Mouse (Mus musculus): ENCODE data around the gene Apol7e. TPM values are rescaled to one million over a fixed set of nuclear protein-coding genes. Genes with fewer than 3 reads are reported as not detected.
A peak's percentile ranks its signal among the peaks of the same experiment; 100 is the strongest.
"Not testable (repeated sequence)": the region's sequence is repeated elsewhere in the genome, so short reads cannot be mapped to it uniquely, and the experiment has no call there.

Gene Apol7e
- total RNA-seq (2021) = under 1 TPM in 1 of 2 experiments, not detected in 1; 0.28 TPM
- long read RNA-seq, experiment 1 = 0 reads
- long read RNA-seq, experiment 2 = 0 reads

GRCm38 (mm10) chr15:77698656-77699055 is at the start of gene Apol7e:
Gene Apol7e, plus strand, starts transcription at chr15:77698857.
- DNase-seq = not testable (repeated sequence)

- DNase-seq = not testable (repeated sequence)
Measured at GRCm38 (mm10) chr15:77651143-77651542, 47.5 kb upstream of the Apol7e start.

- DNase-seq = not testable (repeated sequence)
Measured at GRCm38 (mm10) chr15:77659773-77660172, 38.9 kb upstream of the Apol7e start.

GRCm38 (mm10) chr15:77661841-77662240 is 36.8 kb upstream of the Apol7e start:
- DNase-seq = peak in 1 of 2 experiments; percentile 1

- not testable (repeated sequence) for DNase-seq
Measured at GRCm38 (mm10) chr15:77674081-77674480, 24.6 kb upstream of the Apol7e start.

- peak; percentile 18 to 69 for DNase-seq
Measured at GRCm38 (mm10) chr15:77683944-77684343, 14.7 kb upstream of the Apol7e start.

GRCm38 (mm10) chr15:77691532-77692311 is 6.9 kb upstream of the Apol7e start:
- DNase-seq = not testable (repeated sequence)

- DNase-seq = peak; percentile 12 to 37
Measured at GRCm38 (mm10) chr15:77694687-77695295, 3.9 kb upstream of the Apol7e start.

- not testable (repeated sequence) for DNase-seq
Measured at GRCm38 (mm10) chr15:77705306-77705705, 6.6 kb downstream of the Apol7e start.

GRCm38 (mm10) chr15:77708936-77709335 is 10.3 kb downstream of the Apol7e start:
- peak in 1 of 2 experiments; percentile 6 for DNase-seq

- DNase-seq = not testable (repeated sequence)
Measured at GRCm38 (mm10) chr15:77718240-77718639, 19.6 kb downstream of the Apol7e start.

- not testable (repeated sequence) for DNase-seq
Measured at GRCm38 (mm10) chr15:77721509-77721908, 22.9 kb downstream of the Apol7e start.

GRCm38 (mm10) chr15:77724208-77724911 is 25.7 kb downstream of the Apol7e start:
- DNase-seq = not testable (repeated sequence)

- peak; percentile 42 to 56 for DNase-seq
Measured at GRCm38 (mm10) chr15:77725393-77726020, 26.9 kb downstream of the Apol7e start.

GRCm38 (mm10) chr15:77727139-77727538 is 28.5 kb downstream of the Apol7e start:
- DNase-seq = not testable (repeated sequence)

- not testable (repeated sequence) for DNase-seq
Measured at GRCm38 (mm10) chr15:77727745-77728144, 29.1 kb downstream of the Apol7e start.

GRCm38 (mm10) chr15:77728739-77729138 is 30.1 kb downstream of the Apol7e start, which contains the start of gene Apol9b:
Gene Apol9b, plus strand, starts transcription at chr15:77729039.
- not testable (repeated sequence) for DNase-seq

GRCm38 (mm10) chr15:77731605-77732004 is 32.9 kb downstream of the Apol7e start:
- DNase-seq = no peak

- not testable (repeated sequence) for DNase-seq
Measured at GRCm38 (mm10) chr15:77732851-77733250, 34.2 kb downstream of the Apol7e start.

- DNase-seq = not testable (repeated sequence)
Measured at GRCm38 (mm10) chr15:77733380-77733779, 34.7 kb downstream of the Apol7e start.

- not testable (repeated sequence) for DNase-seq
Measured at GRCm38 (mm10) chr15:77733903-77734302, 35.2 kb downstream of the Apol7e start.

Data from heart, adult 18-20 months (tissue).